14 mouse cellular contexts compared by ENCODE assay signal in the genomic region with DNA sequence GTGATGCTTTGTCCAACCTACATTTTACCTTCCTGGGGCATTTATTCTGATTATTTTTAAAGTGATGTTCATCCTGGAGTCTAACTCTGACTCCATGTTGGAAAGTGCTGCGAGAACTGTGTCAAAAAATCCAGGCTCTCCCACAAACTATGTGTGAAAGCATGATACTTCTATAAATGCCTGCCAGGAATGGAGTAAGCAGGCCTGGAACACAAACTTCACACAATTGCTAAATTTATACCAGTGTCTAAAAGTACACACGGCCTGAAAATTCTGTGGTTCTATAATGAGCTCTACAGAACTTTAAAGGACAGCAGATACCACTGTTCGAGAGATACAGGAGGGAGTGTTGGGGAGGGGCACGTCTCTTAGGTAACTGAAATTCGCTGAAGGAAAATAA.
DNase-seq lines count a peak whose midpoint lies in the region.
"Had no signal": no experiment of that assay in that cellular context is flagged by ENCODE, and none has a peak within 500 bp of the region (broad histone marks: within the 10 kb centered on the region; RNA-seq: fewer than 3 reads in every experiment).

No protein-coding gene starts in this region.

- DNase-seq in left cerebral cortex, adult 11 months (ENCODE audit: low spot score), result peak; percentile 14
- no peak for DNase-seq in left cerebral cortex, adult 18-20 months (ENCODE audit: low spot score in 2 of 2)
- peak; percentile 19 for DNase-seq in right cerebral cortex, adult 18-20 months
- no peak for DNase-seq in right cerebral cortex, postnatal 4 days
- peak; percentile 3 for DNase-seq in right cerebral cortex, postnatal 25 days
- DNase-seq in embryo, embryonic 10.5 days (ENCODE audit: low spot score), result no peak
- DNase-seq: adrenal gland, adult 8-10 months; adrenal gland, postnatal 36 days; cerebellum, adult 11 months; cerebellum, adult 8-10 months; cerebellum, postnatal 14 days; gastrocnemius, postnatal 14 days; heart, adult 2 months; heart, postnatal 14 days had no signal

Comparison
In these comparisons a context has a peak if more than half of its experiments do, and no peak if none do; other contexts are left out.
1. DNase-seq: peak in left cerebral cortex, adult 11 months (single experiment), right cerebral cortex, adult 18-20 months (single experiment) and right cerebral cortex, postnatal 25 days (single experiment); none in left cerebral cortex, adult 18-20 months (0 of 2), right cerebral cortex, postnatal 4 days (single experiment) and embryo, embryonic 10.5 days (single experiment).